In genomic region chr5:77853999-77854784, GRCm38 (mm10) we compare ENCODE assay signal across 23 mouse cellular contexts.
DNase-seq lines count a peak whose midpoint lies in the region; ATAC-seq and TF ChIP-seq lines count a peak whose summit lies in the region.
"Had no signal": no experiment of that assay in that cellular context is flagged by ENCODE, and none has a peak within 500 bp of the region (broad histone marks: within the 10 kb centered on the region; RNA-seq: fewer than 3 reads in every experiment).

No protein-coding gene starts in this region.

- no peak for TF ChIP-seq CTCF in lung, embryonic 14.5 days (IDR thresholded peaks at IDR 0.05; ENCODE audit: low read depth)
- TF ChIP-seq CTCF in brain, embryonic 14.5 days (IDR thresholded peaks at IDR 0.05; ENCODE audit: borderline replicate concordance, extremely low read depth, insufficient read depth, insufficient read length): no peak

- no peaks in the 10 kb centered on the region for H3K27me3 ChIP-seq in forebrain, embryonic 15.5 days
- H3K27me3 ChIP-seq in forebrain, embryonic 10.5 days (ENCODE audit: poor library complexity, severe bottlenecking): no peaks in the 10 kb centered on the region
- H3K27me3 ChIP-seq in lung, embryonic 14.5 days (ENCODE audit: insufficient read depth, low read length): no peaks in the 10 kb centered on the region
- H3K27me3 ChIP-seq in intestine, embryonic 16.5 days (replicated peaks; ENCODE audit: control insufficient read depth, insufficient read depth, low read length): no peaks in the 10 kb centered on the region
- H3K27me3 ChIP-seq: heart, embryonic 15.5 days; limb, embryonic 12.5 days had no signal

- peaks cover 20% of the 10 kb centered on the region for H3K4me1 ChIP-seq in forebrain, embryonic 15.5 days
- H3K4me1 ChIP-seq in forebrain, embryonic 10.5 days: no peaks in the 10 kb centered on the region
- no peaks in the 10 kb centered on the region for H3K4me1 ChIP-seq in lung, embryonic 14.5 days (ENCODE audit: insufficient read depth)
- H3K4me1 ChIP-seq in intestine, embryonic 16.5 days (ENCODE audit: control insufficient read depth, insufficient read depth, low read length): no peaks in the 10 kb centered on the region
- H3K4me1 ChIP-seq: heart, embryonic 15.5 days; limb, embryonic 12.5 days had no signal

- H3K4me2 ChIP-seq in forebrain, embryonic 15.5 days (replicated peaks): no peak overlapping the region
- no peak overlapping the region for H3K4me2 ChIP-seq in lung, embryonic 14.5 days
- no peak overlapping the region for H3K4me2 ChIP-seq in intestine, embryonic 16.5 days (ENCODE audit: low read depth, low read length)
- H3K4me2 ChIP-seq: heart, embryonic 15.5 days; limb, embryonic 12.5 days; liver, embryonic 11.5 days had no signal

- DNase-seq in forebrain, embryonic 10.5 days (ENCODE audit: extremely low spot score, low spot score): no peak
- peak; percentile 5 for DNase-seq in lung, embryonic 14.5 days
- DNase-seq in lung, postnatal 25 days (ENCODE audit: low spot score): no peak
- DNase-seq in brain, embryonic 14.5 days (ENCODE audit: low read depth): peak; percentile 73
- peak; percentile 3 for DNase-seq in retina, adult 2 months (ENCODE audit: low read depth, low spot score)
- no peak for DNase-seq in left cerebral cortex, adult 9 months (ENCODE audit: low spot score in 2 of 2)
- DNase-seq: adrenal gland, postnatal 36 days; cerebellum, adult 11-12 months; gastrocnemius, postnatal 36 days; heart, postnatal 36 days; kidney, adult 8-10 months; kidney, postnatal 10 days; liver, postnatal 0 days; lung, postnatal 10 days; right cerebral cortex, postnatal 4 days; thymus, adult 18-20 months; thymus, postnatal 36 days had no signal

- no peaks in the 10 kb centered on the region for H3K36me3 ChIP-seq in forebrain, embryonic 15.5 days
- no peaks in the 10 kb centered on the region for H3K36me3 ChIP-seq in forebrain, embryonic 10.5 days (replicated peaks)
- H3K36me3 ChIP-seq in lung, embryonic 14.5 days (ENCODE audit: insufficient read depth): no peaks in the 10 kb centered on the region
- H3K36me3 ChIP-seq in intestine, embryonic 16.5 days (ENCODE audit: control insufficient read depth, insufficient read depth, low read length): no peaks in the 10 kb centered on the region
- H3K36me3 ChIP-seq: heart, embryonic 15.5 days; limb, embryonic 12.5 days had no signal

- peak; percentile 53; the same call in 1 of the 2 replicates for ATAC-seq in forebrain, embryonic 15.5 days (replicated peaks)
- no peak for ATAC-seq in lung, embryonic 14.5 days (ENCODE audit: insufficient read depth)
- ATAC-seq in intestine, embryonic 16.5 days: no peak
- ATAC-seq: liver, postnatal 0 days; Patski had no signal

- H3K9ac ChIP-seq in forebrain, embryonic 15.5 days (replicated peaks): no peak overlapping the region
- H3K9ac ChIP-seq in lung, embryonic 14.5 days: no peak overlapping the region
- H3K9ac ChIP-seq in intestine, embryonic 16.5 days (ENCODE audit: low read depth, low read length): no peak overlapping the region
- H3K9ac ChIP-seq: heart, embryonic 15.5 days; limb, embryonic 12.5 days; liver, postnatal 0 days had no signal

- 33% methylated on average over 12 of the region's 12 CpGs for WGBS in forebrain, embryonic 15.5 days
- WGBS in forebrain, embryonic 10.5 days: 92% methylated on average over 12 of the region's 12 CpGs
- WGBS in lung, embryonic 14.5 days: 66% methylated on average over 12 of the region's 12 CpGs
- WGBS in intestine, embryonic 16.5 days: 66% methylated on average over 12 of the region's 12 CpGs

- TF ChIP-seq POLR2A in brain, embryonic 14.5 days (IDR thresholded peaks at IDR 0.05; ENCODE audit: borderline replicate concordance, extremely low read depth, insufficient read depth, insufficient read length, poor library complexity, severe bottlenecking): no peak

- peak overlapping the region; percentile 60 for H3K27ac ChIP-seq in forebrain, embryonic 15.5 days (replicated peaks)
- no peak overlapping the region for H3K27ac ChIP-seq in forebrain, embryonic 10.5 days
- no peak overlapping the region for H3K27ac ChIP-seq in lung, embryonic 14.5 days (ENCODE audit: low read depth)
- H3K27ac ChIP-seq in intestine, embryonic 16.5 days (ENCODE audit: low read length): no peak overlapping the region
- H3K27ac ChIP-seq: heart, embryonic 15.5 days; limb, embryonic 12.5 days had no signal

- H3K4me3 ChIP-seq in forebrain, embryonic 15.5 days: no peak overlapping the region
- no peak overlapping the region for H3K4me3 ChIP-seq in forebrain, embryonic 10.5 days
- no peak overlapping the region for H3K4me3 ChIP-seq in lung, embryonic 14.5 days (ENCODE audit: low read depth, low read length)
- H3K4me3 ChIP-seq in intestine, embryonic 16.5 days (ENCODE audit: low read length): no peak overlapping the region
- H3K4me3 ChIP-seq: heart, embryonic 15.5 days; limb, embryonic 12.5 days had no signal

- no peaks in the 10 kb centered on the region for H3K9me3 ChIP-seq in forebrain, embryonic 15.5 days
- no peaks in the 10 kb centered on the region for H3K9me3 ChIP-seq in forebrain, embryonic 10.5 days
- no peaks in the 10 kb centered on the region for H3K9me3 ChIP-seq in lung, embryonic 14.5 days (ENCODE audit: low read depth, low read length)
- no peaks in the 10 kb centered on the region for H3K9me3 ChIP-seq in intestine, embryonic 16.5 days (ENCODE audit: control insufficient read depth, low read length)
- H3K9me3 ChIP-seq: heart, embryonic 15.5 days; limb, embryonic 12.5 days had no signal

Comparison
In these comparisons a context has a peak if more than half of its experiments do, and no peak if none do; other contexts are left out.
1. DNase-seq: peak in lung, embryonic 14.5 days (single experiment), brain, embryonic 14.5 days (single experiment) and retina, adult 2 months (single experiment); none in forebrain, embryonic 10.5 days (single experiment), lung, postnatal 25 days (single experiment) and left cerebral cortex, adult 9 months (0 of 2).